Mouse (Mus musculus): Measurements from ENCODE around the gene Efna3. TPM values are rescaled to one million over a fixed set of nuclear protein-coding genes. Genes with fewer than 3 reads are reported as not detected.

Efna3 gene
- polyA plus RNA-seq, 1 experiment from 2014 or later = 11.9 TPM

Other genes starting within 250 kb of the Efna3 start
- gene Rusc1, start 229.7 kb downstream of the Efna3 start, polyA plus RNA-seq (2015; fragmentation: Nextera tagmentation; extraction: Ambion mirVana) = 19.3 and 19.7 TPM in 2 replicates
- not detected in 2 replicates for gene Gm43738, start 221.9 kb downstream of the Efna3 start, polyA plus RNA-seq (2015; fragmentation: Nextera tagmentation; extraction: Ambion mirVana)
- gene Fdps, start 221.0 kb downstream of the Efna3 start, polyA plus RNA-seq (2015; fragmentation: Nextera tagmentation; extraction: Ambion mirVana) = 188 and 215 TPM in 2 replicates
- 2.3 and 5.5 TPM in 2 replicates for gene Pklr, start 186.8 kb downstream of the Efna3 start, polyA plus RNA-seq (2015; fragmentation: Nextera tagmentation; extraction: Ambion mirVana)
- 1.6 and 3.1 TPM in 2 replicates for gene Hcn3, start 162.8 kb downstream of the Efna3 start, polyA plus RNA-seq (2015; fragmentation: Nextera tagmentation; extraction: Ambion mirVana)
- 28.4 and 32.0 TPM in 2 replicates for gene Clk2, start 158.2 kb downstream of the Efna3 start, polyA plus RNA-seq (2015; fragmentation: Nextera tagmentation; extraction: Ambion mirVana)
- gene Scamp3, start 145.5 kb downstream of the Efna3 start, polyA plus RNA-seq (2015; fragmentation: Nextera tagmentation; extraction: Ambion mirVana) = 122 and 133 TPM in 2 replicates
- 37.1 and 50.4 TPM in 2 replicates for gene Fam189b, start 139.8 kb downstream of the Efna3 start, polyA plus RNA-seq (2015; fragmentation: Nextera tagmentation; extraction: Ambion mirVana)
- gene Gba, start 120.0 kb downstream of the Efna3 start, polyA plus RNA-seq (2015; fragmentation: Nextera tagmentation; extraction: Ambion mirVana) = 41.4 and 44.0 TPM in 2 replicates
- gene Thbs3, start 107.8 kb downstream of the Efna3 start, polyA plus RNA-seq (2015; fragmentation: Nextera tagmentation; extraction: Ambion mirVana) = 14.9 and 20.5 TPM in 2 replicates
- 211 and 219 TPM in 2 replicates for gene Mtx1, start 95.9 kb downstream of the Efna3 start, polyA plus RNA-seq (2015; fragmentation: Nextera tagmentation; extraction: Ambion mirVana)
- gene Muc1, start 93.9 kb downstream of the Efna3 start, polyA plus RNA-seq (2015; fragmentation: Nextera tagmentation; extraction: Ambion mirVana) = 12.0 and 12.3 TPM in 2 replicates
- 309 and 321 TPM in 2 replicates for gene Krtcap2, start 77.0 kb downstream of the Efna3 start, polyA plus RNA-seq (2015; fragmentation: Nextera tagmentation; extraction: Ambion mirVana)
- gene Trim46, start 76.7 kb downstream of the Efna3 start, polyA plus RNA-seq (2015; fragmentation: Nextera tagmentation; extraction: Ambion mirVana) = 3.4 and 5.2 TPM in 2 replicates
- 149 and 153 TPM in 2 replicates for gene Dpm3, start 63.6 kb downstream of the Efna3 start, polyA plus RNA-seq (2015; fragmentation: Nextera tagmentation; extraction: Ambion mirVana)
- 58.0 and 59.9 TPM in 2 replicates for gene Slc50a1, start 52.4 kb downstream of the Efna3 start, polyA plus RNA-seq (2015; fragmentation: Nextera tagmentation; extraction: Ambion mirVana)
- gene Efna1, start 41.8 kb downstream of the Efna3 start, polyA plus RNA-seq (2015; fragmentation: Nextera tagmentation; extraction: Ambion mirVana) = 66.0 and 66.6 TPM in 2 replicates
- gene Efna4, start 15.1 kb upstream of the Efna3 start, polyA plus RNA-seq (2015; fragmentation: Nextera tagmentation; extraction: Ambion mirVana) = 29.8 and 31.5 TPM in 2 replicates
- gene Adam15, start 27.0 kb upstream of the Efna3 start, polyA plus RNA-seq (2015; fragmentation: Nextera tagmentation; extraction: Ambion mirVana) = 73.4 and 84.3 TPM in 2 replicates
- 0.34 and 0.35 TPM in 2 replicates for gene Dcst2, start 39.0 kb upstream of the Efna3 start, polyA plus RNA-seq (2015; fragmentation: Nextera tagmentation; extraction: Ambion mirVana)
- 1.9 and 2.5 TPM in 2 replicates for gene Dcst1, start 42.3 kb upstream of the Efna3 start, polyA plus RNA-seq (2015; fragmentation: Nextera tagmentation; extraction: Ambion mirVana)
- 2.4 and 3.7 TPM in 2 replicates for gene Zbtb7b, start 71.8 kb upstream of the Efna3 start, polyA plus RNA-seq (2015; fragmentation: Nextera tagmentation; extraction: Ambion mirVana)
- gene Lenep, start 79.8 kb upstream of the Efna3 start, polyA plus RNA-seq (2015; fragmentation: Nextera tagmentation; extraction: Ambion mirVana) = 0.14 TPM in 1 of 2 replicates, not detected in the other
- gene Flad1, start 88.9 kb upstream of the Efna3 start, polyA plus RNA-seq (2015; fragmentation: Nextera tagmentation; extraction: Ambion mirVana) = 29.4 and 31.4 TPM in 2 replicates
- 518 and 559 TPM in 2 replicates for gene Cks1b, start 95.4 kb upstream of the Efna3 start, polyA plus RNA-seq (2015; fragmentation: Nextera tagmentation; extraction: Ambion mirVana)
- gene Shc1, start 95.5 kb upstream of the Efna3 start, polyA plus RNA-seq (2015; fragmentation: Nextera tagmentation; extraction: Ambion mirVana) = 97.1 and 105 TPM in 2 replicates
- gene Pygo2, start 107.2 kb upstream of the Efna3 start, polyA plus RNA-seq (2015; fragmentation: Nextera tagmentation; extraction: Ambion mirVana) = 38.3 and 43.5 TPM in 2 replicates
- 39.6 and 39.7 TPM in 2 replicates for gene Pbxip1, start 113.7 kb upstream of the Efna3 start, polyA plus RNA-seq (2015; fragmentation: Nextera tagmentation; extraction: Ambion mirVana)
- 52.6 and 59.1 TPM in 2 replicates for gene Pmvk, start 131.6 kb upstream of the Efna3 start, polyA plus RNA-seq (2015; fragmentation: Nextera tagmentation; extraction: Ambion mirVana)
- 2.1 and 3.0 TPM in 2 replicates for gene Kcnn3, start 197.2 kb upstream of the Efna3 start, polyA plus RNA-seq (2015; fragmentation: Nextera tagmentation; extraction: Ambion mirVana)